Mouse (Mus musculus) ES-Bruce4 (cell line): Measurements from ENCODE around the gene Mansc1. TPM values are rescaled to one million over a fixed set of nuclear protein-coding genes. Genes with fewer than 3 reads are reported as not detected.

Source experiments
- H3K27ac ChIP-seq: 2 replicates; pipeline ENCODE4 v1.5.1; 2012; ENCODE audit warnings: low read length, inconsistent platforms; ENCODE audit not compliant: insufficient read depth
- H3K27me3 ChIP-seq: 2 replicates; pipeline ENCODE4 v1.6.1; 2012; ENCODE audit warnings: mild to moderate bottlenecking, low read length, inconsistent platforms; ENCODE audit not compliant: control insufficient read depth, poor library complexity, insufficient read depth, severe bottlenecking
- H3K36me3 ChIP-seq: 2 replicates; pipeline ENCODE4 v1.6.1; 2012; ENCODE audit warnings: inconsistent platforms, mild to moderate bottlenecking, low read length, moderate library complexity; ENCODE audit not compliant: control insufficient read depth, poor library complexity, insufficient read depth, severe bottlenecking
- H3K4me1 ChIP-seq: one replicate; pipeline ENCODE4 v1.8.1; 2011; ENCODE audit warnings: low read length; ENCODE audit not compliant: control insufficient read depth, insufficient read depth
- H3K4me3 ChIP-seq: 2 replicates; pipeline ENCODE4 v1.5.1; 2011; ENCODE audit warnings: low read depth, mild to moderate bottlenecking, low read length
- H3K9ac ChIP-seq: 2 replicates; pipeline ENCODE4 v1.6.1; 2012; ENCODE audit warnings: low read depth, mild to moderate bottlenecking, inconsistent platforms; ENCODE audit not compliant: poor library complexity, severe bottlenecking
- H3K9me3 ChIP-seq: replicated peaks from 2 replicates; pipeline ENCODE4 v1.6.1; 2012; ENCODE audit warnings: mild to moderate bottlenecking, low read length, inconsistent platforms; ENCODE audit not compliant: control insufficient read depth, poor library complexity, insufficient read depth, severe bottlenecking
- CTCF ChIP-seq: IDR thresholded peaks from one replicate; pipeline ENCODE4 v1.8.1; 2011; ENCODE audit warnings: low read depth, low read length
- EP300 ChIP-seq: IDR thresholded peaks from 2 replicates; pipeline ENCODE4 v1.6.1; 2011; ENCODE audit warnings: low read depth, low read length; ENCODE audit not compliant: insufficient read depth
- POLR2A ChIP-seq: IDR thresholded peaks from one replicate; pipeline ENCODE4 v1.8.1; 2011; ENCODE audit warnings: low read length; ENCODE audit not compliant: insufficient read depth
- polyA plus RNA-seq: library from polyadenylated mRNA; stranded (reverse); fragments of >200 nt; gene quantifications from 2 replicates; pipeline ENCODE4 v1.2.4, GENCODE M21; 2011; ENCODE audit warnings: low read depth; ENCODE audit not compliant: missing spikeins, insufficient read depth, insufficient read length

Gene Mansc1
- polyA plus RNA-seq, 1 experiment, result 3.3 TPM

DNA sequence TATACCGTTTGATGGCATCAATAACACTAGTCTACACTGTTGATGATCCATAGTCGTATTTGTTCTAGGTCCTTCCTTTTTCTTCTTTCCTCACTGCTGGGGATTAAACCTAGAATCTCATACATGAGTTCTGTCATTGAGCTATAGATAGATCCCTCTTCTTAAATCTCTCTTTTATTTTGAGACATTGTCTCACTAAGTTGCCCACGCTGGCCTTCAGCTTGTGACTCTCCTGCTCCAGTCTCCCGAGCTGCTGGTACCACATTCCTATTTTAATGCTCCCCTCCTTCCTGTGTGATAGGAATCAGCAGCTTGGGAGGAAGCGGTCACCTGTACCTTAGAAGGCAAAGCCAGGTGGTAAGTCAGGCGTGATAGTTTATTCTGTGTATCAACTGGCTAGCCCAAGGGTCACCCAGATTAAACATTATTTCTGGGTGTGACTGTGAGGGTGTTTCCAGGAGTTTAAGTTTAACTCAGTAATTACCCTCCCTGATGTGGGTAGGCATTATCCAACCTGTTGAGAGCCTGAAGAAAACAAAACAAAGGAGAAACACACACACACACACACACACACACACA is 34.5 kb downstream of the Mansc1 start:
- Histone ChIP-seq H3K36me3 (no peaks in the 10 kb centered on the region), H3K27ac (no peak overlapping the region), H3K4me1 (no peaks in the 10 kb centered on the region), H3K27me3 (no peaks in the 10 kb centered on the region), H3K9ac (no peak overlapping the region), H3K4me3 (no peak overlapping the region), H3K9me3 (no peaks in the 10 kb centered on the region)
- TF ChIP-seq POLR2A, result no peak
- TF ChIP-seq EP300, result no peak
- TF ChIP-seq CTCF, result no peak

DNA sequence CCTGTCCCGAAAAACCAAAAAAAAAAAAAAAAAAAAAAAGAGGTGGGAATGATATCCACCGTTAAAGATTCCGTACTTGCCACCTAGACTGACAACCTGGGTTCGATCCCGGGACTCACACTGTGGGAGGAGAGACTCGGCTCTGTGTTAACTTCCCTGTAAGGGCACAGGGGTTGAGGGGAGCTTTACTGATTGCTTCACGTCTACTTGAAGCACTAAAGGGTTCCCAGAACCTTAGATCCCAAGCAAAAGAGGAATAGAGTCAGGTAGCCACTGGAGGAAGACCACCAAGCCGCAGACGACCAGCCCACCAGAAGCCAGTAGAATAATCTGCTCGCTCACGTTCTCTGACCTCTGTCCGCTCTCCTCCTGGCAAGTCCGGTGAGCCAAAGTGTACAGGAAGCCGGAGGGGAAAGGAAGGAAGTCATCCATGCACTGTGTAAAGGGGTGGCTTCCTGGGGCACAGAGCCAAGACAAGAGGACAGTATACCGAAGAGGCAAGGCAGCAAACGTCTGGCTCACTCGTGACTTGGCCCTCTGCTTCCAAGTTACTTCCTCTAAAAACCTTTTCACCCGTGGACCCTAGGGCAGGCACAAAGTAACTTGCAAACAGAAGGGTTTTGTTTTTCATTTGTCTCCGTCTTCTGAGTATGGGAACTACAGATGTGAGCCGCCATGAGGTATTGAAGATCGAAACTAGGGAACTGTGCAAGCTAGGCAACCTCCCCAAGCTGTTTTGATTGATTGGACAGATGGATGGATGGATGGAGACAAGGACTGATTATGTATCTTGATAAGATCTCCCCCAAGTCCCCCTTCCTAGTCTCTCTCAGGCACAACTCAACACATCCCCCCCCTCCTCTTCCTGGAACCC is 37.5 kb downstream of the Mansc1 start:
- no peak for TF ChIP-seq CTCF
- TF ChIP-seq EP300, result no peak
- TF ChIP-seq POLR2A, result no peak
- H3K27me3 ChIP-seq, result no peaks in the 10 kb centered on the region
- H3K9me3 ChIP-seq, result no peaks in the 10 kb centered on the region
- H3K4me3 ChIP-seq, result no peak overlapping the region
- no peaks in the 10 kb centered on the region for H3K36me3 ChIP-seq
- no peaks in the 10 kb centered on the region for H3K4me1 ChIP-seq
- H3K27ac ChIP-seq, result no peak overlapping the region
- no peak overlapping the region for H3K9ac ChIP-seq

DNA sequence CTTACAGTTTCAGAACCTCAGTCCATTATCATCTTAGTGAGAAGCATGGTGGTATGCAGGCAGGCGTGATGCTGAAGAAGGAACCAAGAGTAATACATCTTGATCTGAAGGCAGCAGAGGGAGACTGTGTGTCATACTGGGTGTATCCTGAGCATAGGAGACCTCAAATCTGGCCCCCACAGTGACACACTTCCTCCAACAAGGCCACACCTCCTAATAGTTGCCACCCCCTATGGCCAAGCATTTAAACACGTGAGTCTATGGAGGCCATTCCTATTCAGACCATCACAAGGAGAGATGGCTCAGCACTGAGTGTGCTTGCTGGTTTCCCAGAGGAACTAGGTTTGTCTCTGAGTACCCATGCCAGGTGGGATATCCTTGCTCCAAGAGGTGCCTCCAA is 40.7 kb downstream of the Mansc1 start:
- H3K36me3 ChIP-seq, result no peaks in the 10 kb centered on the region
- H3K4me1 ChIP-seq, result no peaks in the 10 kb centered on the region
- H3K9me3 ChIP-seq, result no peaks in the 10 kb centered on the region
- TF ChIP-seq EP300, result no peak
- H3K27ac ChIP-seq, result no peak overlapping the region
- H3K4me3 ChIP-seq, result no peak overlapping the region
- no peak overlapping the region for H3K9ac ChIP-seq
- no peaks in the 10 kb centered on the region for H3K27me3 ChIP-seq

DNA sequence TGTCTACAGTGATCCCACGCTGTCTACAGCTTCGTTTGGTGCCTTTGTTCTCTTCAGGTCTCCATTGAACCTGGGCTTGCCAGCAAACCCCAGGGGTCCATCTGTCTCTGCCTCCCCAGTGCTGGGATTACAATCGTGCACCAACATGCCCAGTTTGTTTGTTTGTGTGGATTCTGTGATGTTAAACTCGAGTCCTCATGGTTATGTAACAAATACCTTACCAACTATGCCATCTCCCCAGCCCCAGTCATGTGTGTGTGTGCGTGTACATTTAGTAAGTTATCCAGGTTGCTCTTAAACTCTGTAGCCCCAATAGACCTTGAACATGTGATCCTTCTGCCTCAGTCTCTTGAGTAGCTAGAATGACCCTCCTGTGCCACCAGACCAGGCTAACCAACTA is 46.0 kb downstream of the Mansc1 start:
- Histone ChIP-seq H3K4me1 (no peaks in the 10 kb centered on the region), H3K9ac (no peak overlapping the region), H3K27me3 (no peaks in the 10 kb centered on the region), H3K9me3 (no peaks in the 10 kb centered on the region), H3K27ac (no peak overlapping the region), H3K36me3 (no peaks in the 10 kb centered on the region), H3K4me3 (no peak overlapping the region)
- TF ChIP-seq CTCF (no peak), EP300 (no peak), POLR2A (no peak)

DNA sequence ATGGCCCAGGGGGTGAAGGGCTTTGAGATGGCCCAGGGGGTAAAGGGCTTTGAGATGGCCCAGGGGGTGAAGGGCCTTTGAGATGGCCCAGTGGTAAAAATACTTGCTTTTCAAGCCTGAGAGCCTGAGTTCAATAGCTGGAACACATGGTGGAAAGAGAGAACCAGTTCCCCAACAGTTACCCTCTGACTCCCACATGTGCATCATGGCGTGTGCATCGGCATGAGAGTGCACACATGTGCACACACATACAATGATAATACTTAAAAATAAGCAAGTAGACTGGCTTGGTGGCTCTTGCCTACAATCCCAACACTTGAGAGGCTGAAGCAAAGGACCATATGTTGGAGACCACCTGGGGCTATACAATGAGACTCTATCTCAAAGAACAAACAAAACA is 47.7 kb downstream of the Mansc1 start:
- Histone ChIP-seq H3K27ac (no peak overlapping the region), H3K27me3 (no peaks in the 10 kb centered on the region), H3K9me3 (no peaks in the 10 kb centered on the region), H3K36me3 (no peaks in the 10 kb centered on the region), H3K9ac (no peak overlapping the region), H3K4me3 (no peak overlapping the region), H3K4me1 (no peaks in the 10 kb centered on the region)
- TF ChIP-seq EP300 (no peak), CTCF (no peak), POLR2A (no peak)

DNA sequence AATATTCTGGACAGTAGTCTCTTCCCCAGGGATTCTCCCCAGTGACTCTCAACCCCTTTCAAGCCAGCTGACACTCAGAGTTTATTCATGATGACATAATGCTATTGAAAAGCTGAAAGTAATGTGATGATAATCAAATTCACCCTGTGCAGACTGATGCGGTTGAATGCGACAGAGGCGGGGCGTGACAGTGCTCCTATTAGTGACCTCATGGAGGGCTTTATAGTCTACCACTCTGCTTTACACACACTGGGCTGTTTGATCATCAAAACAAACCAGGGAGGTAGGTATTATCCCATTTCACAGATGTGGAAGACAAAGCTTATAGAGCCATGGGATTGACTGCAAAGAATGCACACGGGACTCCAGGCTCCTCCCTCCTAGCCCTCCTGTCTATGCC is 50.2 kb downstream of the Mansc1 start:
- Histone ChIP-seq H3K4me1 (peaks cover 4% of the 10 kb centered on the region), H3K27ac (no peak overlapping the region), H3K9ac (no peak overlapping the region), H3K4me3 (no peak overlapping the region), H3K9me3 (no peaks in the 10 kb centered on the region), H3K36me3 (no peaks in the 10 kb centered on the region), H3K27me3 (no peaks in the 10 kb centered on the region)
- TF ChIP-seq POLR2A (no peak), CTCF (no peak), EP300 (no peak)
